Mouse (Mus musculus): Measurements from ENCODE around the gene Tsku. TPM values are rescaled to one million over a fixed set of nuclear protein-coding genes. Genes with fewer than 3 reads are reported as not detected.

The Tsku gene
- total and polyA plus RNA-seq, 2 experiments from 2014 or later = 3.7 to 4.0 TPM

DNA sequence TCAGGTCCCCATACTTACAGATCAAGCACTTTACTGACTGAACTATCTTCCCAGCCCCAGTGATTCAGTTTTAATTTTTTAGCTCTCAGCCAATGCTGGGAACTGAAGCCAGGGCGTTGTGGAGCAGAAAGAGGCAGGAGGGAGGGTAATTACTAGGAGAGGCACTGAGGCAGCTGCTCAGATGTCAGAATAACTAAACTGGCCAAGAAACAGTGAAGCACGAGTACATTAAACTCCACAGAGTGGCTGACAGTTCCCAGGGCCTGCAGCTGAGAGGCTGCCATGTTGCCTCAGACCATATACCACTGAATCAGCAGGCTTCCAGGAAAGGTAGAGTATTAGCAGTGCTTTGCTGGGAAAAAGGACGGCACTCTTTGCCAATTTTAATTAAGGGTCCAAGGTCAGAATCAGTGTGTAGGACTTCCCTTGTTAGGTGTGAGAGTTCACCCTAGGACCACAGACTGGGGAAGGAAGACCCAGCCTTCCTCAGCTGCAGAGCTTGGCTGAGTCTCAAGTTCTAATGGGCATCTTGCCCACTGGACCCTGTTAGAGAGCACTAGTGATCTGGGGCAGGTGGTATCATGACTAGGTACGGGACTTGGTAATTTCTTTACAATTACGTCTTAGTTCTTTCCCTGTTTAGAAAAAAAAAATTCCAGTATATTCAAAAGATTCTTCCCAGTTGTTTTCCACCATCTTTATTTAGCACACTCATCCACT lies 28.3 kb downstream of the Tsku start:
- DNase-seq (ENCODE audit: low spot score) (no peak), ATAC-seq (ENCODE audit: insufficient read depth, low read depth) (no peak)
- H3K36me3 ChIP-seq (replicated peaks; ENCODE audit: control insufficient read depth, insufficient read depth, low read length) = no peaks in the 10 kb centered on the region
- H3K9me3 ChIP-seq (replicated peaks; ENCODE audit: control insufficient read depth, low read length) = no peaks in the 10 kb centered on the region
- TF ChIP-seq CTCF (IDR thresholded peaks at IDR 0.05; ENCODE audit: low read depth) (no peak), EP300 (IDR thresholded peaks at IDR 0.05; ENCODE audit: low read depth) (no peak)
- H3K4me1 ChIP-seq (ENCODE audit: control insufficient read depth, insufficient read depth) = peaks cover 11% of the 10 kb centered on the region
- no peak overlapping the region for H3K27ac ChIP-seq (ENCODE audit: low read depth)
- 72% methylated on average over 5 of the region's 5 CpGs for WGBS
- no peak overlapping the region for H3K4me3 ChIP-seq (ENCODE audit: low read depth, low read length)
- no peak overlapping the region for H3K9ac ChIP-seq (replicated peaks; ENCODE audit: low read depth, low read length)
- no peaks in the 10 kb centered on the region for H3K27me3 ChIP-seq (ENCODE audit: control insufficient read depth, insufficient read depth, low read length)
- H3K4me2 ChIP-seq (ENCODE audit: low read depth, low read length) = no peak overlapping the region

DNA sequence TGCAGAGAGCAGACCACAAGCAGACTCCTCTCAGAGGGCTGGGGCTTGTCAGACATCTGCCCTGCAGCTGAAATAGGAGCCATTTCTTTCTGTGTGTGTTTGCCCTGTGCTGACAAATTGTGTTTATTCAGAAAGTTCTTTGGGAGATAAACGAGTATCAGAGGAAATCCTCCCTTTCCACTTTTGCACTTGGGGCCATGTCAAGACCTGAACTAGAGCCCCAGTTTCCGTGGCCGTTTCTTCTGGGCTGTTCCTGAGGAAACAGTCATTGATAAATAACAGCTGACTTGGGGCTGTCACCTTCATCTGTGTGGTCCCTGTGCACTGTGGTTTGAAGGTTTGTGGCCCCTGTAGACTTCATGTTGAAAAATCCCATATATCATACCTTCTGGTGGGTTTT lies 29.2 kb downstream of the Tsku start:
- Histone ChIP-seq H3K27ac (ENCODE audit: low read depth) (no peak overlapping the region), H3K36me3 (replicated peaks; ENCODE audit: control insufficient read depth, insufficient read depth, low read length) (no peaks in the 10 kb centered on the region), H3K4me2 (ENCODE audit: low read depth, low read length) (no peak overlapping the region), H3K27me3 (ENCODE audit: control insufficient read depth, insufficient read depth, low read length) (no peaks in the 10 kb centered on the region), H3K9ac (replicated peaks; ENCODE audit: low read depth, low read length) (no peak overlapping the region), H3K9me3 (replicated peaks; ENCODE audit: control insufficient read depth, low read length) (no peaks in the 10 kb centered on the region), H3K4me3 (ENCODE audit: low read depth, low read length) (no peak overlapping the region), H3K4me1 (ENCODE audit: control insufficient read depth, insufficient read depth) (peaks cover 11% of the 10 kb centered on the region)
- WGBS = 32% methylated on average over 3 of the region's 3 CpGs
- ATAC-seq (ENCODE audit: insufficient read depth, low read depth) (no peak), DNase-seq (ENCODE audit: low spot score) (no peak)
- no peak for TF ChIP-seq EP300 (IDR thresholded peaks at IDR 0.05; ENCODE audit: low read depth)

DNA sequence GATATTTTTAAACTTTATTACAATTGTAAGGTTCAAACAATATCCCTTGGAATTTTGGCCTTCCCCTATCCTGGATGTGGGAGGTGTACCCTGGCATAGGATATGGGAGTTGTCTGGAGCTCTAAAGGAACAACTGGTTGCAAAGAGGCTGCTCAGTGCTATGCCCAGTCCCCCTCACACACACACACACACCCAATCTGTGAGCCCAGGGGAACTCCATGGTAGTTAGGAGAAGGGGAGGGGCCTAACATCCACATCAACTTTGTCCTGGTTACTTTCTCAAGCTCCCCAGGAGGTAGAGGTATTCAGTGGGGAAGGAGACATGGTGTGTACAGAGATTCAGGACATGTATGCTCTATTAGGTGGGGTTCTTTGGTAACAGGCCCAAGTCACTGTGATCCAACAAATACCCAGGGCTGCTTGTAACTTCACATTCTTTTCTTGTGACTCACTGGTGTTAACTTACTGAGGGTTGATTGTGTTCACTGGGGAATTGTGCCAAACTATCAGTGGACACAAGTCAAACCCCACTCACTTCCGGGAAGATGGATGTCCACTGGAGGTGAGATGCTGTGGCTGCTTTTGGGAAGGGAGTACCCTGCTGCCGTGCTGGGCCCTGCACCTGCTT lies 30.6 kb downstream of the Tsku start:
- H3K4me2 ChIP-seq (ENCODE audit: low read depth, low read length) = no peak overlapping the region
- TF ChIP-seq EP300 (IDR thresholded peaks at IDR 0.05; ENCODE audit: low read depth) = no peak
- no peak for TF ChIP-seq CTCF (IDR thresholded peaks at IDR 0.05; ENCODE audit: low read depth)

DNA sequence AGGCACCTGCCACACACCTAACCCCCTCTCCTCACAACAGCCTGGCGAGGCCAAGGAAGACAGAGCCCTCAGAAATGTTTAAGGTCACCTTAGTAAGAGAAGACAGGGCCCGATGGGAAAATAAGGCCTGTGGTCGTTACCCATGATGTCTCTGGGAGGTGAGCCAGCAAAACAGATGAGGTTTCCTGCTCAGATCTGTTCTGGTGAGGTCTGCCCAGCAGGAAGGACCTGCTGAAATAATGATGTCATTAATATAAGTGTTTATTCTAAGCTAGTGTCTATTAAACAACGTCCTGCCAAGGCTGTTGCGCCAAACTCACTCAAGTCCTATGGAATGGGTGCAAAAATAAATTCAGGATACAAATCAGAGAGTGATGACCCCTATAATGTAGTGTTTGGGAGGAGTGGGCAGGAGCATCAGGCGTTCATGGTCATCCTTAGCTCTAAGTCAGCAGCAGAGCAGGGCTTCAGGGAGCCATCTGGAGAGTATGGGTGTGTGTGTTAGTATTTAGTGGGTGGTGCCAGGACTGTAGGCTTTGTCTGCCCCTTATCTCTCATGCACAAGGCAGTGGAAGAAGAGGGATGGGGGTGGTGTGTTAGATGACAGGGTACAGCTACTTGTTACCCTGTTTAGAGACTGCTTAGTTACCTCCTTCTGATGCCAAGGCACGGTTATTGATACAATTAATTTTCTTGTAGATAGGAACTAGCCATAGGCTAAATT lies 31.3 kb downstream of the Tsku start:
- no peaks in the 10 kb centered on the region for H3K27me3 ChIP-seq (ENCODE audit: control insufficient read depth, insufficient read depth, low read length)

More for the DNA sequence above, 30.6 kb downstream of the Tsku start:
- ATAC-seq (ENCODE audit: insufficient read depth, low read depth) (peak; percentile 51; the same call in 1 of the 2 replicates), DNase-seq (ENCODE audit: low spot score) (peak; percentile 39)
- H3K4me1 ChIP-seq (ENCODE audit: control insufficient read depth, insufficient read depth) = peaks cover 11% of the 10 kb centered on the region
- H3K4me3 ChIP-seq (ENCODE audit: low read depth, low read length) = no peak overlapping the region
- WGBS = 28% methylated on average over 2 of the region's 2 CpGs
- no peaks in the 10 kb centered on the region for H3K27me3 ChIP-seq (ENCODE audit: control insufficient read depth, insufficient read depth, low read length)
- H3K9ac ChIP-seq (replicated peaks; ENCODE audit: low read depth, low read length) = no peak overlapping the region
- H3K36me3 ChIP-seq (replicated peaks; ENCODE audit: control insufficient read depth, insufficient read depth, low read length) = no peaks in the 10 kb centered on the region
- H3K9me3 ChIP-seq (replicated peaks; ENCODE audit: control insufficient read depth, low read length) = no peaks in the 10 kb centered on the region
- H3K27ac ChIP-seq (ENCODE audit: low read depth) = no peak overlapping the region

GRCm38 (mm10) chr7:98328311-98328710 lies 32.8 kb downstream of the Tsku start:
- Histone ChIP-seq H3K9me3 (replicated peaks; ENCODE audit: control insufficient read depth, low read length) (no peaks in the 10 kb centered on the region), H3K36me3 (replicated peaks; ENCODE audit: control insufficient read depth, insufficient read depth, low read length) (no peaks in the 10 kb centered on the region), H3K27me3 (ENCODE audit: control insufficient read depth, insufficient read depth, low read length) (no peaks in the 10 kb centered on the region), H3K4me3 (ENCODE audit: low read depth, low read length) (no peak overlapping the region), H3K4me1 (ENCODE audit: control insufficient read depth, insufficient read depth) (peaks cover 11% of the 10 kb centered on the region), H3K4me2 (ENCODE audit: low read depth, low read length) (no peak overlapping the region), H3K9ac (replicated peaks; ENCODE audit: low read depth, low read length) (no peak overlapping the region), H3K27ac (ENCODE audit: low read depth) (no peak overlapping the region)
- DNase-seq (ENCODE audit: low spot score) (no peak), ATAC-seq (ENCODE audit: insufficient read depth, low read depth) (no peak)
- TF ChIP-seq EP300 (IDR thresholded peaks at IDR 0.05; ENCODE audit: low read depth) (no peak), CTCF (IDR thresholded peaks at IDR 0.05; ENCODE audit: low read depth) (no peak)
- 37% methylated on average over 2 of the region's 2 CpGs for WGBS

More for the DNA sequence above, 31.3 kb downstream of the Tsku start:
- no peaks in the 10 kb centered on the region for H3K9me3 ChIP-seq (replicated peaks; ENCODE audit: control insufficient read depth, low read length)
- TF ChIP-seq CTCF (IDR thresholded peaks at IDR 0.05; ENCODE audit: low read depth) (no peak), EP300 (IDR thresholded peaks at IDR 0.05; ENCODE audit: low read depth) (no peak)
- 51% methylated on average over 7 of the region's 7 CpGs for WGBS
- H3K27ac ChIP-seq (ENCODE audit: low read depth) = no peak overlapping the region
- no peak overlapping the region for H3K4me3 ChIP-seq (ENCODE audit: low read depth, low read length)
- H3K4me2 ChIP-seq (ENCODE audit: low read depth, low read length) = no peak overlapping the region
- no peak for DNase-seq (ENCODE audit: low spot score)
- ATAC-seq (ENCODE audit: insufficient read depth, low read depth) = peak; percentile 36
- no peak overlapping the region for H3K9ac ChIP-seq (replicated peaks; ENCODE audit: low read depth, low read length)
- no peaks in the 10 kb centered on the region for H3K36me3 ChIP-seq (replicated peaks; ENCODE audit: control insufficient read depth, insufficient read depth, low read length)
- peaks cover 11% of the 10 kb centered on the region for H3K4me1 ChIP-seq (ENCODE audit: control insufficient read depth, insufficient read depth)
